Mouse (Mus musculus): ENCODE measurements at regions not wholly inside any gene's neighbourhood (a gene's known extent, or its start where the extent isn't known, plus 50 kb on each side); places are given as distances from the start of the nearest gene placed in this dataset.
"Not testable (repeated sequence)": the region's sequence is repeated elsewhere in the genome, so short reads cannot be mapped to it uniquely, and the experiment has no call there.

DNA sequence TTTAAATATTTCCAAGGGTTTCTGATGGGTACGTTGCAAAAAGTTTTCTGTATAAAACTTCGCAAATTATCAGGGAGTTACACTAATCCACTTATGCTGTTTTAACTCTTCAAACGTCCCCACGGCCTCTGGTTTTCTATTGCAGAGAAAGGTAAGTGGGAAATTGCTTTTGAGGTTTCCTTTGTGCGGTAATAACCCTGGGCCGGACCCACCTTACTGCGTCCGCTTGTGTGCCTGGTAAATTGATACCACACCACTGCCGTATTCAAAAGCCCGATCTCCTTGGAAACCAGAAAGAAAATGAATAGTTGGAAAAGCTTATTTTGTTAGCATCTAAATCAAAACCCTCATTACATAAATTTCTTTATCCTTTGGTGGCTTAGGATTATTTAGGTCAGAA lies 167.0 kb upstream of the Kit start:
- WGBS, result 82% methylated on average over 10 of the region's 10 CpGs
- ATAC-seq (ENCODE audit: insufficient read depth, low FRiP score), result no peak
- H3K9ac ChIP-seq (ENCODE audit: low read length), result no peak overlapping the region

DNA sequence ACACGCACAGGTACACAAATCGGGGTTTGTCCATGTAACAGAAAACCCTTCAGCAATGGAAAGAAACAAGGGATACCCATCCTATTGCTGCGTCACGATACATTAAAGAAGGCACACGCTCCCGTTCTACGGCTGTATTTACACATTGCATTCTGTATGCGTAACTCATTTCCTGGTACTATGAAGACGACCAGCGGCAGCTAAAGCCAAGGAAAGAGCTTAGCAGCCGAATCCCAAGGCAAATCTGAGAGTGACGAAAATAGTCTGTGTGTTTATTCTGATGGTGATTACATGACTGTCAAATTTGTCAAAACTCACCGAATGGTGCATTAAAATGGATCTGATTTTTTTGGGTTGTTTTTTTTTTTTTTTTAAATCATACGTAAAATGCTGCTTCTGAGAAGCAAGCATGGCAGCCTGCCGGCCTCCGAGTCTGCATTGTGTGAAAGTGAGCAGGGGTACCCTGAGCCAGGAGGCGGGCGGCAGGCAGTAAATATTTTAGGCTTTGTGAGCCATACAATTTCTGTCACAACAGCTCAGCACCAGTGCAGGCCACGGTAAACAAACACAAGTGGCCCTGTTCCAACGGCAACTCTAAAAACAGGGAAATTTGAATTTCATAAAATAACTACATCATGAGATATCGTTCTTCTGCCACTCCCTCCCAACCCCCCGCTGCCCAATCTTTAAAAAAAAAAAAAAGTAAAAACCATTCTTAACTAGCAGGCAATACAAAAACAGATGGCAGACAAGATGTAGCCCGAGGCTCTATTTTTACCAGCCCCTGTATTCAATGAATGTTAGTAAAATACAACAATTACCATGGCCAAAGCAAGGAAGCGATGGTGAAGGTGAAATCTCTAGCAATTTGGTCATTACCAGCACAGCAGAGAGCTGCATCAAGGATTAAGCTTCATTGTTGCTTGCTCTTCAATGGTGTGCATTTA lies 164.2 kb upstream of the Kit start:
- Histone ChIP-seq H3K9ac (ENCODE audit: low read length) (no peak overlapping the region), H3K4me2 (ENCODE audit: low read depth, low read length) (no peak overlapping the region), H3K27ac (ENCODE audit: low read length) (no peak overlapping the region), H3K9me3 (replicated peaks; ENCODE audit: control insufficient read depth, low read length) (no peaks in the 10 kb centered on the region), H3K36me3 (ENCODE audit: control insufficient read depth, insufficient read depth, low read length) (no peaks in the 10 kb centered on the region), H3K27me3 (ENCODE audit: control insufficient read depth, insufficient read depth, low read length) (no peaks in the 10 kb centered on the region), H3K4me1 (ENCODE audit: control insufficient read depth, insufficient read depth, low read length) (peaks cover 2% of the 10 kb centered on the region), H3K4me3 (replicated peaks; ENCODE audit: low read length) (no peak overlapping the region)
- ATAC-seq (ENCODE audit: insufficient read depth, low FRiP score), result no peak
- WGBS, result 68% methylated on average over 24 of the region's 24 CpGs

More for the DNA sequence above, 167.0 kb upstream of the Kit start:
- no peak overlapping the region for H3K4me2 ChIP-seq (ENCODE audit: low read depth, low read length)
- H3K27me3 ChIP-seq (ENCODE audit: control insufficient read depth, insufficient read depth, low read length), result no peaks in the 10 kb centered on the region
- H3K9me3 ChIP-seq (replicated peaks; ENCODE audit: control insufficient read depth, low read length), result no peaks in the 10 kb centered on the region
- no peak overlapping the region for H3K27ac ChIP-seq (ENCODE audit: low read length)
- H3K4me3 ChIP-seq (replicated peaks; ENCODE audit: low read length), result no peak overlapping the region
- H3K36me3 ChIP-seq (ENCODE audit: control insufficient read depth, insufficient read depth, low read length), result no peaks in the 10 kb centered on the region
- peaks cover 26% of the 10 kb centered on the region for H3K4me1 ChIP-seq (ENCODE audit: control insufficient read depth, insufficient read depth, low read length)

DNA sequence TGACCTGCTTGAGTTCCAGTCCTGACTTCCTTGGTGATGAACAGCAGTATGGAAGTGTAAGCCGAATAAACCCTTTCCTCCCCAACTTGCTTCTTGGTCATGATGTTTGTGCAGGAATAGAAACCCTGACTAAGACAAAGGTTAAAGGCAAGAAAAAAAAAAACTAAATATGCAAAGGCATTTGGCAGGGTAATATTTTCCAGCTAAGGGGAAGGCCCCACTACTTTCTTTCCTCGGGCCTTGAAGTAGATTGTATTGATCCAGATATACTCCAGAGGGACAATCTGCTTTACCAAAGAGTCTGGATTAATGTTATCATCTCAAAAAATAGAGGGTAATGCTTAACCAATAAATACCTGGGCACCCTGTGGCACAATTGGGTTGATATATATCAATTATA lies 155.4 kb upstream of the Kit start:
- WGBS, result 78% methylated on average over 1 of the region's 2 CpGs
- H3K27ac ChIP-seq (ENCODE audit: low read length), result not testable (repeated sequence)

DNA sequence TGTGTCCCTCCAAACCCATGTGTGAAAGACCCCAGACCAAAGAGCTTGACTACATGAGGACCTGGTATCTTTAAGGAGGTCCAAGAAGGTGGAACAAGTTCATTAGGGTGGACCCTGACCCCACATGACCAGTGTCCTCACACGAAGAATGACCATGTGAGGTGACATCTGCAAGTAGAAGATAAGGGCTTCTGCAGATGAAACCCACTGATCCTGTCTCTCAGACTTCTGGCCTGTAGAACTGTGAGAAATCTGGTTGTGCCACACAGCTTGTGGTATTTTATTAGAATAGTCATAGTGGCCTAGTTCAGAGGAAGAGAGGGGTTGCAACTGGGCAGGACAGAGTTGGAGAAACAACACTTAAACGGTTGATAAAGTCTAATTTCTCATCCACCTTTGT lies 141.8 kb upstream of the Kit start:
- Histone ChIP-seq H3K36me3 (ENCODE audit: control insufficient read depth, insufficient read depth, low read length) (no peaks in the 10 kb centered on the region), H3K4me2 (ENCODE audit: low read depth, low read length) (no peak overlapping the region), H3K9me3 (replicated peaks; ENCODE audit: control insufficient read depth, low read length) (no peaks in the 10 kb centered on the region), H3K4me1 (ENCODE audit: control insufficient read depth, insufficient read depth, low read length) (no peaks in the 10 kb centered on the region), H3K9ac (ENCODE audit: low read length) (no peak overlapping the region), H3K27me3 (ENCODE audit: control insufficient read depth, insufficient read depth, low read length) (no peaks in the 10 kb centered on the region), H3K4me3 (replicated peaks; ENCODE audit: low read length) (no peak overlapping the region), H3K27ac (ENCODE audit: low read length) (no peak overlapping the region)
- no peak for ATAC-seq (ENCODE audit: insufficient read depth, low FRiP score)
- WGBS, result 83% methylated on average over 2 of the region's 2 CpGs

More for the DNA sequence above, 155.4 kb upstream of the Kit start:
- H3K4me2 ChIP-seq (ENCODE audit: low read depth, low read length); H3K36me3 ChIP-seq (ENCODE audit: control insufficient read depth, insufficient read depth, low read length); H3K4me1 ChIP-seq (ENCODE audit: control insufficient read depth, insufficient read depth, low read length); H3K9ac ChIP-seq (ENCODE audit: low read length); ATAC-seq (ENCODE audit: insufficient read depth, low FRiP score); H3K4me3 ChIP-seq (replicated peaks; ENCODE audit: low read length); H3K9me3 ChIP-seq (replicated peaks; ENCODE audit: control insufficient read depth, low read length); H3K27me3 ChIP-seq (ENCODE audit: control insufficient read depth, insufficient read depth, low read length): not testable (repeated sequence)

DNA sequence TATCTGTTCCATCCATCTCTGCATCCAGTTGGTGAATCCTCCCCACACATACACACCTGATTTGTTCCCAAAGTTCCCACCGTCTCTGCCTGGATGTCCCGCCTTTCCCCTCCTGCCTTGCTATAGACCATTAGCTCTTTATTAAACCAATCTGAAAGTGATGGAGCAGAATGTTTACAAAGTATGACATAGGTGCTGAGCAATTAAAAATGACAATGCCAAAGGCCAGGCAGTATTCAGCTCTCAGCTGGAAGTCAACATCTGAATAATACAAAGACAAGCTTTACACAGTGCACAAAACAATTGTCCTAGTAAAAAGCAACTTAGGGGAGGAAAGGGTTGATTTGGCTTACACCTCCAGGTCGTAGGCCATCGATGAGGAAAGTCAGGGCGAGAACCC lies 136.8 kb upstream of the Kit start:
- H3K27me3 ChIP-seq (ENCODE audit: control insufficient read depth, insufficient read depth, low read length), result no peaks in the 10 kb centered on the region
- H3K4me3 ChIP-seq (replicated peaks; ENCODE audit: low read length), result no peak overlapping the region
- H3K4me1 ChIP-seq (ENCODE audit: control insufficient read depth, insufficient read depth, low read length), result no peaks in the 10 kb centered on the region
- H3K27ac ChIP-seq (ENCODE audit: low read length), result no peak overlapping the region
- no peak for ATAC-seq (ENCODE audit: insufficient read depth, low FRiP score)
- no peak overlapping the region for H3K9ac ChIP-seq (ENCODE audit: low read length)
- H3K36me3 ChIP-seq (ENCODE audit: control insufficient read depth, insufficient read depth, low read length), result no peaks in the 10 kb centered on the region
- H3K9me3 ChIP-seq (replicated peaks; ENCODE audit: control insufficient read depth, low read length), result no peaks in the 10 kb centered on the region
- H3K4me2 ChIP-seq (ENCODE audit: low read depth, low read length), result no peak overlapping the region
- 74% methylated on average over 5 of the region's 5 CpGs for WGBS

DNA sequence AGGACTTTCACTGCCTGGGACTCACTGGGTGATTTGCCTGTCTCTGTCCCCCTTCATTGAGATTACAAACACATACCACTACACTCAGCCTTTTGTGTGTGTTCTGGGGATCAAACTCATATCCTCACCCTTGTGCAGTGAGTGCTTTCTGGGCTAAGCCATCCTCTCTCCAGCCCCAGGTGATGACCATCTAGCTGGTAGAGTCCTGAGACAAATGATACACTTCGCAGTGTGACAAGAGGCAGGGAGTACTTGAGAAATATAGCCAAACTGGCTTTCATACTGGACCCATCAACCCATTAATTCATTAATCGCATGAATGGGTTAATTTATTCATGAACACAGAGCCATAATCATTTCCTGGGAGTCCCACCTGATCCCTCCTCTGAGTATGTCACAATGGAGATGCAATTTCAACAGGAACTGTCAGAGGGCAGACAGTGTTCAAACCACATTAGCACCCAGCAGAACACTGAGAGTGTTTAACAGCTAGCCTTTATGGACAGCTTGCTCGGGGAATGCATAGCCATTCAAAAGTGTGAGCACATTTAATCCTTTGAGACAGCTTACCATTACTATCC lies 130.6 kb upstream of the Kit start:
- no peak for ATAC-seq (ENCODE audit: insufficient read depth, low FRiP score)
- H3K4me3 ChIP-seq (replicated peaks; ENCODE audit: low read length), result no peak overlapping the region

DNA sequence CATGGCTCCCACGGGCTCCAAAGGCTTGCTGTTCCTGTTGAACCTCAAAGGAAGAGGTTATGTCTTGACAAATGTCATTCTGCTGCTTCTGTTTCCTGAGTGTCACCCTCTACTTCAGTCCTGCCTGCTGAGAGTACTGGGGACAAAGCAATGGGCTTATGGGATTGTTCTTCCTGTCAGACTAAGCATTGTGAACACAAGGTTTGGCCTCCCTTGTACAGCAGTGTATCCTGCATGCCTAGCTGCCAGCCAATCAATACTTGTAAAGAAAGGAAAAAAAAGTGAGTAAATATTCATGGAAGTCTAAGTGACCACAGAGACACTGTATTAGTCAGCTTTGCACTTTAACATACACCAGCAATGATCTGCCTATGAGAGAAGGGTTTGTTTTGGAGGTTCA lies 128.3 kb upstream of the Kit start:
- Histone ChIP-seq H3K27me3 (ENCODE audit: control insufficient read depth, insufficient read depth, low read length) (no peaks in the 10 kb centered on the region), H3K4me1 (ENCODE audit: control insufficient read depth, insufficient read depth, low read length) (peaks cover 3% of the 10 kb centered on the region; the same call in 1 of the 2 replicates), H3K9ac (ENCODE audit: low read length) (no peak overlapping the region), H3K4me2 (ENCODE audit: low read depth, low read length) (no peak overlapping the region), H3K9me3 (replicated peaks; ENCODE audit: control insufficient read depth, low read length) (no peaks in the 10 kb centered on the region), H3K36me3 (ENCODE audit: control insufficient read depth, insufficient read depth, low read length) (no peaks in the 10 kb centered on the region), H3K27ac (ENCODE audit: low read length) (no peak overlapping the region; the same call in 1 of the 2 replicates), H3K4me3 (replicated peaks; ENCODE audit: low read length) (no peak overlapping the region)
- 71% methylated on average over 1 of the region's 1 CpGs for WGBS
- peak; percentile 19; the same call in 1 of the 2 replicates for ATAC-seq (ENCODE audit: insufficient read depth, low FRiP score)

More for the DNA sequence above, 130.6 kb upstream of the Kit start:
- H3K27me3 ChIP-seq (ENCODE audit: control insufficient read depth, insufficient read depth, low read length), result no peaks in the 10 kb centered on the region
- H3K9ac ChIP-seq (ENCODE audit: low read length), result no peak overlapping the region
- no peak overlapping the region for H3K4me2 ChIP-seq (ENCODE audit: low read depth, low read length)
- 91% methylated on average over 3 of the region's 3 CpGs for WGBS
- H3K36me3 ChIP-seq (ENCODE audit: control insufficient read depth, insufficient read depth, low read length), result no peaks in the 10 kb centered on the region
- no peak overlapping the region for H3K27ac ChIP-seq (ENCODE audit: low read length)
- H3K4me1 ChIP-seq (ENCODE audit: control insufficient read depth, insufficient read depth, low read length), result no peaks in the 10 kb centered on the region
- no peaks in the 10 kb centered on the region for H3K9me3 ChIP-seq (replicated peaks; ENCODE audit: control insufficient read depth, low read length)

DNA sequence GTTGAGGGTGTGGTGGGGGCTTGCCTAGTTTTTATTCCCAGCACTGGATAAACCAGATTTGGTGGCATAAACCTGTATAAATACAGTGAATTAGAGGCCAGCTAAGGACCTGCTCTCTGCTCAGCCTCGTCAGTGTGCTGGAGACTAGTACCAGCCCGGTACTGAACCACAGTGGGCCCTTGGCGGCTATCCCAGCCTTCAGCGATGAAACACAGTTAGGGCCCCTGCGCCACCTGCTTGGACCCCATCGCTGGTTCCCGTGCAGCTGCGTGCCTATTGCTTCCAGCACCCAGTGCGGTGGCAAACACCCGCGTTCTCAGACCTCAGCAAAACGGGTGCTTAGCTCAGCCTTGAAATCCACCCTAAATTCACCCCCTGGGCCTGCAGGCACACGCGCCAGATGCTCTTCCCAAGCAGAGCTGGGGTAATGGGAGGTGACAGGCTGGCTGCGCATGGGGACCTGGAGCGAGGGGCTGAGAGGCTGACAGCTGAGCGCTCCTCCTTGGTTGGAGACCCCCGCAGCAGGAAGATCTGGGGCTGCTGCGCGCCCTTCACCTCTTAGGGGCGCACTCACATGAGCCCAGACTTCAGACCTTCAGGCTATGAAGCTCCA lies 124.7 kb upstream of the Kit start:
- 57% methylated on average over 21 of the region's 21 CpGs for WGBS
- no peak overlapping the region for H3K4me3 ChIP-seq (replicated peaks; ENCODE audit: low read length)
- H3K27me3 ChIP-seq (ENCODE audit: control insufficient read depth, insufficient read depth, low read length), result no peaks in the 10 kb centered on the region
- H3K4me2 ChIP-seq (ENCODE audit: low read depth, low read length), result no peak overlapping the region
- no peak overlapping the region for H3K27ac ChIP-seq (ENCODE audit: low read length)
- no peaks in the 10 kb centered on the region for H3K9me3 ChIP-seq (replicated peaks; ENCODE audit: control insufficient read depth, low read length)
- no peak overlapping the region for H3K9ac ChIP-seq (ENCODE audit: low read length)
- peaks cover 5% of the 10 kb centered on the region; the same call in 1 of the 2 replicates for H3K4me1 ChIP-seq (ENCODE audit: control insufficient read depth, insufficient read depth, low read length)
- no peak for ATAC-seq (ENCODE audit: insufficient read depth, low FRiP score)
- no peaks in the 10 kb centered on the region for H3K36me3 ChIP-seq (ENCODE audit: control insufficient read depth, insufficient read depth, low read length)

DNA sequence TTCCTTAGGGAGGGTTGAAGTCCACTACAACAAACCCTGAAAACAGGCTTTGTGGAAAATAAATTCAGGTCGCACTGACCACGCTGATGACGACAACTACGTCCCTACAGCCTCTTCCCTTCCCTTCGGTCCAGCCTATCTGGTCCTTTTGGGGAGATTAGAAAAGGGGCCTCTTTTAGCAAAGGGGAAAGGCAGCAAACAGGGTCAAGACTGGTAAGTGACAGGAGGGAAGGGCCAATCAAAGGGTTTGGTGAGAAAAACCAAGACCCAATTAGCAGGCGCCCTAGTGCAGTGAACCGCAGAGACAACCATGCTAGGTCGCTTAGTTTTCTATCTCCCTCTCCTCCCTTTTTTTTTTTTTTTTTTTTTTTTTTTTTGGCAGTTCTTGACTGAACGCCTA lies 124.2 kb upstream of the Kit start:
- Histone ChIP-seq H3K27me3 (ENCODE audit: control insufficient read depth, insufficient read depth, low read length) (no peaks in the 10 kb centered on the region), H3K36me3 (ENCODE audit: control insufficient read depth, insufficient read depth, low read length) (no peaks in the 10 kb centered on the region), H3K9ac (ENCODE audit: low read length) (no peak overlapping the region), H3K9me3 (replicated peaks; ENCODE audit: control insufficient read depth, low read length) (no peaks in the 10 kb centered on the region), H3K27ac (ENCODE audit: low read length) (no peak overlapping the region), H3K4me1 (ENCODE audit: control insufficient read depth, insufficient read depth, low read length) (peaks cover 5% of the 10 kb centered on the region; the same call in 1 of the 2 replicates), H3K4me2 (ENCODE audit: low read depth, low read length) (no peak overlapping the region), H3K4me3 (replicated peaks; ENCODE audit: low read length) (no peak overlapping the region)
- 53% methylated on average over 9 of the region's 9 CpGs for WGBS
- no peak for ATAC-seq (ENCODE audit: insufficient read depth, low FRiP score)
